Mouse (Mus musculus) thymus, adult 2 months (tissue): ENCODE results near the gene Ero1lb.

Experiments
- CTCF ChIP-seq: fragments of 200-500 bp; IDR thresholded peaks from 2 replicates; pipeline ENCODE4 v1.5.1; 2012; ENCODE audit warnings: mild to moderate bottlenecking, control low read depth, low read length, moderate library complexity, borderline replicate concordance; ENCODE audit not compliant: control insufficient read depth, poor library complexity, insufficient read depth; ENCODE audit errors: extremely low read depth
- POLR2A ChIP-seq: fragments of 200-500 bp; IDR thresholded peaks from 2 replicates; pipeline ENCODE4 v1.6.1; 2012; ENCODE audit warnings: mild to moderate bottlenecking, low read length, control low read depth, moderate library complexity; ENCODE audit not compliant: control insufficient read depth, poor library complexity, insufficient read depth; ENCODE audit errors: extremely low read depth

GRCm38 (mm10) chr13:12574979-12575536 lies 9.4 kb downstream of the Ero1lb start:
- no peak for TF ChIP-seq POLR2A
- no peak for TF ChIP-seq CTCF
